ENCODE assay signal across 7 mouse cellular contexts in the genomic region with DNA sequence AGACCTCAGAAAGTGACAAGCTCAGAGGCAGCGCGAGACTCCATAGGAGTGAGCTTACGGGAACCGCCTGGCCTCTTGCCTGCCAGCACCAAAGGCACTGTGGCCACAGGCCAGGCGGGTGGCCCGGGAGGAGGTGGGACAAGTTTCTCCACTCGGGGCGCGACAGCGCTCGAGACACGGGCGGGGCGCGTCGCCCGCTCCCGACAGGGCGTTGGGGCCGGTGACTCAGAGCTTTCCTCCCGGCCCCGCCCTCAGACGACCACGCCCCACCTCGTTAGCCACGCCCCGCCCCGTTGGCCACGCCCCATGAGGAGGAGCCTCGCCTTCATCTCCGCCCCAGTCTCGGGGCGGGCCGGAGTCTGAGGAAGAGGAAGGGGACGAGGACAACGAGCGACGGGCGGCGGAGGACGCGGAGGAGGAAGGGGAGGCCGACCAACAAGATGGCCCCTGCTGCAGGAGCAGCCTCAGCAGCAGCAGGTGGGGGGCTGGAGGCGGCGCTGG. TPM values are rescaled to one million over a fixed set of nuclear protein-coding genes. Genes with fewer than 3 reads are reported as not detected.
A peak's percentile ranks its signal among the peaks of the same experiment; 100 is the strongest.
DNase-seq lines count a peak whose midpoint lies in the region; ATAC-seq lines count a peak whose summit lies in the region.

Gene Rc3h1, plus strand, starts transcription at position 362 of the 501 bp plus-strand sequence.

- H3K4me1 ChIP-seq in intestine, embryonic 16.5 days (ENCODE audit: control insufficient read depth, insufficient read depth, low read length), result peaks cover 7% of the 10 kb centered on the region; the same call in 1 of the 2 replicates
- peaks cover 8% of the 10 kb centered on the region; the same call in 1 of the 2 replicates for H3K4me1 ChIP-seq in midbrain, embryonic 11.5 days (ENCODE audit: control insufficient read depth, insufficient read depth, low read length)

- H3K9me3 ChIP-seq in intestine, embryonic 16.5 days (ENCODE audit: control insufficient read depth, low read length), result no peaks in the 10 kb centered on the region
- no peaks in the 10 kb centered on the region for H3K9me3 ChIP-seq in midbrain, embryonic 11.5 days (ENCODE audit: control insufficient read depth, low read length)

- intact Hi-C loops in left cerebral cortex, postnatal 36 days (cut with DNase I), result loop anchor here (5.0 kb wide), 1 partner anchor 114 kb away; the partner anchor contains the start of gene Rabgap1l

- peak; percentile 96 for DNase-seq in adrenal gland, adult 8-10 months
- peak; percentile 99 for DNase-seq in embryo, embryonic 9.5 days (ENCODE audit: extremely low spot score)
- DNase-seq in gastrocnemius, postnatal 4 days (ENCODE audit: low spot score in 2 of 2), result peak; percentile 96 to 98
- peak; percentile 96 to 98 for DNase-seq in left cerebral cortex, postnatal 36 days (ENCODE audit: low spot score in 2 of 2)
- peak; percentile 100 for DNase-seq in midbrain, embryonic 11.5 days (ENCODE audit: low spot score, missing footprints)
- DNase-seq in skeletal muscle tissue, adult 2 months (ENCODE audit: low read depth, low spot score), result peak; percentile 95

- peak; percentile 95 for ATAC-seq in intestine, embryonic 16.5 days
- peak; percentile 96 for ATAC-seq in midbrain, embryonic 11.5 days (ENCODE audit: low FRiP score)

- H3K4me2 ChIP-seq in intestine, embryonic 16.5 days (ENCODE audit: low read depth, low read length), result peak within 1 kb of the TSS; percentile 69
- peak within 1 kb of the TSS; percentile 67 for H3K4me2 ChIP-seq in midbrain, embryonic 11.5 days

- H3K4me3 ChIP-seq in intestine, embryonic 16.5 days (ENCODE audit: low read length), result peak within 1 kb of the TSS; percentile 95
- H3K4me3 ChIP-seq in midbrain, embryonic 11.5 days (ENCODE audit: low read depth, low read length), result peak within 1 kb of the TSS; percentile 96

- H3K36me3 ChIP-seq in intestine, embryonic 16.5 days (ENCODE audit: control insufficient read depth, insufficient read depth, low read length), result no peaks in the 10 kb centered on the region
- H3K36me3 ChIP-seq in midbrain, embryonic 11.5 days (ENCODE audit: control insufficient read depth, insufficient read depth, low read length), result no peaks in the 10 kb centered on the region

- no peaks in the 10 kb centered on the region for H3K27me3 ChIP-seq in intestine, embryonic 16.5 days (replicated peaks; ENCODE audit: control insufficient read depth, insufficient read depth, low read length)
- no peaks in the 10 kb centered on the region for H3K27me3 ChIP-seq in midbrain, embryonic 11.5 days (ENCODE audit: control insufficient read depth, insufficient read depth, low read length)

- under 1% methylated on average over 43 of the region's 45 CpGs for WGBS in intestine, embryonic 16.5 days
- under 1% methylated on average over 37 of the region's 45 CpGs for WGBS in midbrain, embryonic 11.5 days

- peak within 1 kb of the TSS; percentile 97 for H3K9ac ChIP-seq in intestine, embryonic 16.5 days (ENCODE audit: low read depth, low read length)
- H3K9ac ChIP-seq in midbrain, embryonic 11.5 days (ENCODE audit: low read length), result peak within 1 kb of the TSS; percentile 94

- H3K27ac ChIP-seq in intestine, embryonic 16.5 days (ENCODE audit: low read length), result peak within 1 kb of the TSS; percentile 96
- H3K27ac ChIP-seq in midbrain, embryonic 11.5 days (ENCODE audit: low read depth, low read length), result peak within 1 kb of the TSS; percentile 87

RNA-seq across cellular contexts. Expression of gene Rc3h1, which starts in this region (rescaled TPM):
- total RNA-seq in adrenal gland, adult 8-10 months (2022), result 10 to 100 TPM; 34.6 to 52.0 (median 48.0) TPM
- 10 to 100 TPM; 33.1 to 36.9 TPM for total RNA-seq in gastrocnemius, postnatal 4 days (2021)
- 4.9 and 5.1 TPM in 2 replicates for polyA plus RNA-seq in intestine, embryonic 16.5 days (2015; fragmentation: Nextera tagmentation; extraction: Ambion mirVana)
- 10 to 100 TPM; 41.0 to 42.9 TPM for total RNA-seq in left cerebral cortex, postnatal 36 days (2021)
- polyA plus RNA-seq in midbrain, embryonic 11.5 days (2014; fragmentation: Nextera tagmentation; extraction: Ambion mirVana), result 8.6 and 8.8 TPM in 2 replicates

Comparison
In these comparisons a context has a peak if more than half of its experiments do, and no peak if none do; other contexts are left out.
1. Peak in every context shown above with its lines: DNase-seq, ATAC-seq, H3K4me3 ChIP-seq and H3K27ac ChIP-seq.